Mouse (Mus musculus) lung, adult 2 months (tissue): ENCODE measurements around the gene Sh3pxd2a.

Source experiments
- CTCF ChIP-seq: fragments of 200-500 bp; IDR thresholded peaks from 2 replicates; pipeline ENCODE4 v1.5.1; 2011; ENCODE audit warnings: mild to moderate bottlenecking, low read length, control low read depth; ENCODE audit not compliant: insufficient read depth
- POLR2A ChIP-seq: fragments of 200-500 bp; IDR thresholded peaks from 2 replicates; pipeline ENCODE4 v1.6.1; 2011; ENCODE audit warnings: low read depth, mild to moderate bottlenecking, control low read depth, low read length, borderline replicate concordance; ENCODE audit errors: extremely low read depth

- TF ChIP-seq CTCF (no peak), POLR2A (no peak)
These were observed 177.2 kb downstream of the Sh3pxd2a start for GRCm38 (mm10) chr19:47286886-47287450.
